Mouse (Mus musculus) embryonic facial prominence, embryonic 15.5 days (tissue): ENCODE results near the gene Tmc2. TPM values are rescaled to one million over a fixed set of nuclear protein-coding genes. Genes with fewer than 3 reads are reported as not detected.

Experiments used
- ATAC-seq: fragments of 200-750 bp; cut with Nextera tagmentation; 2 replicates; pipeline ENCODE4 v1.8.0; 2017; ENCODE audit warnings: low read depth, moderate TSS enrichment; ENCODE audit not compliant: insufficient number of reproducible peaks, low FRiP score, low TSS enrichment
- H3K27ac ChIP-seq: fragments of 300-500 bp; sonication (generic); replicated peaks from 2 replicates; pipeline ENCODE4 v1.5.1; 2015; ENCODE audit warnings: mild to moderate bottlenecking, inconsistent platforms
- H3K27me3 ChIP-seq: fragments of 300-500 bp; sonication (generic); 2 replicates; pipeline ENCODE4 v1.6.1; 2015; ENCODE audit warnings: inconsistent platforms
- H3K36me3 ChIP-seq: fragments of 300-500 bp; sonication (generic); 2 replicates; pipeline ENCODE4 v1.6.1; 2015; ENCODE audit warnings: mild to moderate bottlenecking, inconsistent platforms
- H3K4me1 ChIP-seq: fragments of 300-500 bp; sonication (generic); 2 replicates; pipeline ENCODE4 v1.6.1; 2015; ENCODE audit warnings: inconsistent platforms
- H3K4me2 ChIP-seq: fragments of 300-500 bp; sonication (generic); replicated peaks from 2 replicates; pipeline ENCODE4 v1.6.1; 2015; ENCODE audit warnings: mild to moderate bottlenecking, inconsistent platforms
- H3K4me3 ChIP-seq: fragments of 300-500 bp; sonication (generic); replicated peaks from 2 replicates; pipeline ENCODE4 v1.5.1; 2015; ENCODE audit warnings: mild to moderate bottlenecking, inconsistent platforms
- H3K9ac ChIP-seq: fragments of 300-500 bp; sonication (generic); 2 replicates; pipeline ENCODE4 v1.6.1; 2015; ENCODE audit warnings: inconsistent platforms
- H3K9me3 ChIP-seq: fragments of 300-500 bp; sonication (generic); replicated peaks from 2 replicates; pipeline ENCODE4 v1.6.1; 2016; ENCODE audit warnings: inconsistent platforms
- whole genome bisulfite sequencing: fragments of 180-500 bp; shearing (Covaris S2); methylation state at CpG from one replicate; pipeline ENCODE4 v1.1.7; 2015; 5-methylcytosine and 5-hydroxymethylcytosine counted together
- polyA plus RNA-seq: library from polyadenylated mRNA; unstranded; fragments of >200 nt; fragmentation: Nextera tagmentation; extraction: Ambion mirVana; gene quantifications from 2 replicates; pipeline ENCODE4 v1.2.1, GENCODE M21; 2015

Tmc2 gene
- polyA plus RNA-seq, 1 experiment from 2014 or later = not detected

GRCm38 (mm10) chr2:130283854-130284654 is 89.1 kb downstream of the Tmc2 start, which contains the start of gene Idh3b:
TSS of gene Idh3b (minus strand) at chr2:130284547.
- H3K27ac ChIP-seq = peak within 1 kb of the TSS; percentile 25
- H3K9ac ChIP-seq = peak within 1 kb of the TSS; percentile 74
- peaks cover 24% of the 10 kb centered on the region for H3K36me3 ChIP-seq
- under 1% methylated on average over 51 of the region's 51 CpGs for WGBS
- H3K27me3 ChIP-seq = no peaks in the 10 kb centered on the region
- H3K4me1 ChIP-seq = peaks cover 14% of the 10 kb centered on the region
- H3K4me2 ChIP-seq = peak within 1 kb of the TSS; percentile 92
- H3K9me3 ChIP-seq = no peaks in the 10 kb centered on the region
- peak within 1 kb of the TSS; percentile 83 for H3K4me3 ChIP-seq
- peak; percentile 79 for ATAC-seq

- H3K4me2 ChIP-seq = no peak overlapping the region
- peaks cover 18% of the 10 kb centered on the region for H3K4me1 ChIP-seq
- H3K9me3 ChIP-seq = no peaks in the 10 kb centered on the region
- H3K27me3 ChIP-seq = no peaks in the 10 kb centered on the region
- no peak for ATAC-seq
- H3K36me3 ChIP-seq = no peaks in the 10 kb centered on the region
- H3K4me3 ChIP-seq = no peak overlapping the region
- no peak overlapping the region for H3K9ac ChIP-seq
- H3K27ac ChIP-seq = no peak overlapping the region
- 47% methylated on average over 4 of the region's 4 CpGs for WGBS
These were observed 94.1 kb downstream of the Tmc2 start for GRCm38 (mm10) chr2:130289086-130289485.

- Histone ChIP-seq H3K4me2 (no peak overlapping the region), H3K27me3 (peaks cover 6% of the 10 kb centered on the region; the same call in 1 of the 2 replicates), H3K4me1 (peaks cover 30% of the 10 kb centered on the region), H3K27ac (no peak overlapping the region), H3K9ac (no peak overlapping the region), H3K9me3 (no peaks in the 10 kb centered on the region), H3K4me3 (no peak overlapping the region), H3K36me3 (no peaks in the 10 kb centered on the region)
- WGBS = 7% methylated on average over 8 of the region's 8 CpGs
- no peak for ATAC-seq
These were observed 96.4 kb downstream of the Tmc2 start for GRCm38 (mm10) chr2:130291434-130291833.

- Histone ChIP-seq H3K27me3 (peaks cover 7% of the 10 kb centered on the region; the same call in 1 of the 2 replicates), H3K4me2 (peak overlapping the region; percentile 85; the same call in 1 of the 2 replicates), H3K4me1 (peaks cover 39% of the 10 kb centered on the region), H3K4me3 (no peak overlapping the region), H3K27ac (no peak overlapping the region), H3K9me3 (no peaks in the 10 kb centered on the region), H3K36me3 (no peaks in the 10 kb centered on the region), H3K9ac (no peak overlapping the region)
- 53% methylated on average over 3 of the region's 3 CpGs for WGBS
- ATAC-seq = no peak
These were observed 98.0 kb downstream of the Tmc2 start for GRCm38 (mm10) chr2:130293009-130293408.

GRCm38 (mm10) chr2:130293486-130293885 is 98.5 kb downstream of the Tmc2 start:
- peak; percentile 61; the same call in 1 of the 2 replicates for ATAC-seq
- Histone ChIP-seq H3K4me1 (peaks cover 39% of the 10 kb centered on the region), H3K4me2 (peak overlapping the region; percentile 85; the same call in 1 of the 2 replicates), H3K9ac (no peak overlapping the region), H3K27me3 (peaks cover 7% of the 10 kb centered on the region; the same call in 1 of the 2 replicates), H3K9me3 (no peaks in the 10 kb centered on the region), H3K27ac (no peak overlapping the region), H3K4me3 (no peak overlapping the region), H3K36me3 (no peaks in the 10 kb centered on the region)
- 2% methylated on average over 4 of the region's 4 CpGs for WGBS

GRCm38 (mm10) chr2:130294218-130294935 is 99.4 kb downstream of the Tmc2 start:
- Histone ChIP-seq H3K4me1 (peaks cover 39% of the 10 kb centered on the region), H3K36me3 (no peaks in the 10 kb centered on the region), H3K4me2 (peak overlapping the region; percentile 85), H3K9ac (peak overlapping the region; percentile 50), H3K4me3 (peak overlapping the region; percentile 75), H3K27ac (peak overlapping the region; percentile 83; the same call in 1 of the 2 replicates), H3K27me3 (peaks cover 7% of the 10 kb centered on the region; the same call in 1 of the 2 replicates), H3K9me3 (no peaks in the 10 kb centered on the region)
- 8% methylated on average over 20 of the region's 20 CpGs for WGBS
- no peak for ATAC-seq

GRCm38 (mm10) chr2:130294936-130295277 is 99.9 kb downstream of the Tmc2 start, which contains the start of gene Ebf4:
TSS of gene Ebf4 (plus strand) at chr2:130295169.
- WGBS = 0% methylated on average over 35 of the region's 39 CpGs
- peak within 1 kb of the TSS; percentile 75 for H3K4me3 ChIP-seq
- H3K9ac ChIP-seq = peak within 1 kb of the TSS; percentile 50
- H3K4me1 ChIP-seq = peaks cover 39% of the 10 kb centered on the region
- H3K36me3 ChIP-seq = no peaks in the 10 kb centered on the region
- peak within 1 kb of the TSS; percentile 85 for H3K4me2 ChIP-seq
- H3K9me3 ChIP-seq = no peaks in the 10 kb centered on the region
- H3K27ac ChIP-seq = peak within 1 kb of the TSS; percentile 83
- ATAC-seq = peak; percentile 73
- peaks cover 7% of the 10 kb centered on the region; the same call in 1 of the 2 replicates for H3K27me3 ChIP-seq

GRCm38 (mm10) chr2:130295331-130296133 is 100.5 kb downstream of the Tmc2 start:
- WGBS = under 1% methylated on average over 67 of the region's 99 CpGs
- ATAC-seq = peak; percentile 52; the same call in 1 of the 2 replicates
- peak overlapping the region; percentile 85 for H3K4me2 ChIP-seq
- H3K27me3 ChIP-seq = peaks cover 7% of the 10 kb centered on the region; the same call in 1 of the 2 replicates
- peaks cover 39% of the 10 kb centered on the region for H3K4me1 ChIP-seq
- peak overlapping the region; percentile 75 for H3K4me3 ChIP-seq
- no peaks in the 10 kb centered on the region for H3K9me3 ChIP-seq
- peak overlapping the region; percentile 83 for H3K27ac ChIP-seq
- H3K36me3 ChIP-seq = no peaks in the 10 kb centered on the region
- H3K9ac ChIP-seq = peak overlapping the region; percentile 50

- WGBS = 2% methylated on average over 20 of the region's 20 CpGs
These were observed 101.2 kb downstream of the Tmc2 start for GRCm38 (mm10) chr2:130296134-130296745.

GRCm38 (mm10) chr2:130297580-130297979 is 102.6 kb downstream of the Tmc2 start:
- Histone ChIP-seq H3K36me3 (no peaks in the 10 kb centered on the region), H3K4me2 (no peak overlapping the region), H3K9me3 (no peaks in the 10 kb centered on the region), H3K27ac (no peak overlapping the region), H3K4me1 (peaks cover 39% of the 10 kb centered on the region), H3K9ac (no peak overlapping the region), H3K4me3 (no peak overlapping the region), H3K27me3 (peaks cover 7% of the 10 kb centered on the region; the same call in 1 of the 2 replicates)
- no peak for ATAC-seq
- 81% methylated on average over 9 of the region's 9 CpGs for WGBS

More at GRCm38 (mm10) chr2:130296134-130296745, 101.2 kb downstream of the Tmc2 start:
- Histone ChIP-seq H3K27ac (peak overlapping the region; percentile 29; the same call in 1 of the 2 replicates), H3K9me3 (no peaks in the 10 kb centered on the region), H3K4me1 (peaks cover 39% of the 10 kb centered on the region), H3K36me3 (no peaks in the 10 kb centered on the region), H3K27me3 (peaks cover 7% of the 10 kb centered on the region; the same call in 1 of the 2 replicates), H3K4me2 (peak overlapping the region; percentile 85), H3K9ac (peak overlapping the region; percentile 50), H3K4me3 (peak overlapping the region; percentile 75)
- ATAC-seq = peak; percentile 2; the same call in 1 of the 2 replicates
